Mouse (Mus musculus): ENCODE results near the gene Cxcl14. TPM values are rescaled to one million over a fixed set of nuclear protein-coding genes. Genes with fewer than 3 reads are reported as not detected.
A peak's percentile ranks its signal among the peaks of the same experiment; 100 is the strongest.

Gene Cxcl14
- total and polyA plus RNA-seq, 3 experiments, result not detected

DNA sequence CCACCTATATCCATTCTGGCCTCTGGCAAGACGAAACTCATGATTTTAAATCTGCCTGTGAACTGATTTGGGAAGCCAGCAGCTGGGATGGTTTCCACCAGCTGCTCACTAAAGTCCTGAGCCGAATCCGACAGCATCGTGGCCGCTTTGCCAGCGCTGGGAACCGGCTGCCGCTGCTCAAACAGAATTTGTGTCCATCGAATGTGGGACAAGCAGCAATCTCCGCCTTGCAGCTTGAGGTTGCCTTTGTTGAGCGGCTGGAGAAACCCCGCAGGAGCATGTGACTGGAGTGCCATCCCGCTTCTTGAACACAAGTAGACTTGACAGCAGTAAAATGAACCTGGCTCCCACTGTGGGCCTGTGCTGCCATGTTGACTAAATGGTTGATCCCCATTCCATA, 13.0 kb downstream of the Cxcl14 start:
- Histone ChIP-seq H3K4me1 (ENCODE audit: control insufficient read depth in 1 of 2, insufficient read depth in 2 of 2) (peaks cover 3 to 4% of the 10 kb centered on the region in 2 experiments), H3K4me2 (ENCODE audit: insufficient read depth, low read depth, poor library complexity, severe bottlenecking) (no peak overlapping the region), H3K27me3 (replicated peaks) (peaks cover 32% of the 10 kb centered on the region), H3K9me3 (replicated peaks; ENCODE audit: low read length) (peaks cover 3% of the 10 kb centered on the region), H3K36me3 (replicated peaks in 1 of 2; ENCODE audit: control insufficient read depth in 1 of 2, insufficient read depth in 1 of 2, low read length in 1 of 2) (no peaks in the 10 kb centered on the region), H3K9ac (ENCODE audit: insufficient read depth, low read depth) (no peak overlapping the region), H3K27ac (ENCODE audit: insufficient read depth, low read depth) (no peak overlapping the region), H3K79me2 (replicated peaks; ENCODE audit: control insufficient read depth, extremely low read depth, insufficient read depth, poor library complexity, severe bottlenecking) (no peaks in the 10 kb centered on the region), H3K4me3 (replicated peaks in 1 of 3; ENCODE audit: low read depth in 2 of 3, low read length in 2 of 3, poor library complexity in 1 of 3) (no peak overlapping the region)
- dilution Hi-C loops (cut with MboI; ENCODE audit: extremely low pct_ligation_motif_present, extremely low pct_unique_long_range_greater_than_20kb, low sequenced_read_pairs), result no loop called here
- in situ Hi-C loops (cut with MboI; ENCODE audit: low pct_ligation_motif_present, low pct_unique_long_range_greater_than_20kb, low sequenced_read_pairs), result loop anchor here (5.0 to 25.0 kb wide), 2 partner anchors 149 to 404 kb away; no protein-coding TSS in a partner anchor
- no peak for TF ChIP-seq NRF1 (IDR thresholded peaks at IDR 0.05; ENCODE audit: low read depth, low read length)
- TF ChIP-seq CHD2 (IDR thresholded peaks at IDR 0.05; ENCODE audit: low read length), result no peak
- TF ChIP-seq NELFE (IDR thresholded peaks at IDR 0.05; ENCODE audit: low read depth, low read length), result no peak
- no peak for TF ChIP-seq MAZ (IDR thresholded peaks at IDR 0.05; ENCODE audit: low read depth, low read length)
- no peak for TF ChIP-seq HCFC1 (IDR thresholded peaks at IDR 0.05; ENCODE audit: low read depth, low read length)
- no peak for TF ChIP-seq IRF4 (IDR thresholded peaks at IDR 0.05; ENCODE audit: low read depth, low read length)
- no peak for DNase-seq (ENCODE audit: extremely low read depth)

DNA sequence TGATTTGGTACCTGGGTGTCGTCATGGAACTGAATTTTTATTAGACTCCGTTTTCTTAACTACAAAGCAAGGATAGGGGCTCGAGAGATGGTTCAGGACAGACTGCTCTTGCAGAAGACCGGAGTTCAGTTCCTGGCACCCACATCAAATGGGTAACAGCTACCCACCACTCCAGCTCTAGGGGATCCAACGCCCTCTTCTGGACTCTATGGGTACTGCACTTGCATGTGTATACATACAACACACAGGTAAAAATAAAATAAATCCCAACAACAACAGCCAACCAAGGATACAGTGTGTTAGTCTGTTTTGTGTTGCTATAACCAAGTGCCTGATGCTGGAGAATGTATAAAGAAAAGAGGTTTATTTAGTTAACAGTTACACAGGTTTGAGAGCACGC, 16.0 kb downstream of the Cxcl14 start:
- no peak overlapping the region for H3K9ac ChIP-seq (ENCODE audit: insufficient read depth, low read depth)
- no peaks in the 10 kb centered on the region for H3K36me3 ChIP-seq (replicated peaks in 1 of 2; ENCODE audit: control insufficient read depth in 1 of 2, insufficient read depth in 1 of 2, low read length in 1 of 2)
- DNase-seq (ENCODE audit: extremely low read depth), result no peak
- dilution Hi-C loops (cut with MboI; ENCODE audit: extremely low pct_ligation_motif_present, extremely low pct_unique_long_range_greater_than_20kb, low sequenced_read_pairs) (no loop called here), in situ Hi-C loops (cut with MboI; ENCODE audit: low pct_ligation_motif_present, low pct_unique_long_range_greater_than_20kb, low sequenced_read_pairs) (loop anchor here (5.0 to 25.0 kb wide), 2 partner anchors 152 to 407 kb away; no protein-coding TSS in a partner anchor)
- no peaks in the 10 kb centered on the region for H3K9me3 ChIP-seq (replicated peaks; ENCODE audit: low read length)
- peaks cover 3 to 4% of the 10 kb centered on the region in 2 experiments for H3K4me1 ChIP-seq (ENCODE audit: control insufficient read depth in 1 of 2, insufficient read depth in 2 of 2)
- H3K4me2 ChIP-seq (ENCODE audit: insufficient read depth, low read depth, poor library complexity, severe bottlenecking), result no peak overlapping the region
- peaks cover 35% of the 10 kb centered on the region for H3K27me3 ChIP-seq (replicated peaks)
- H3K79me2 ChIP-seq (replicated peaks; ENCODE audit: control insufficient read depth, extremely low read depth, insufficient read depth, poor library complexity, severe bottlenecking), result no peaks in the 10 kb centered on the region
- TF ChIP-seq CTCF (conservative IDR thresholded peaks at IDR 0.05 in 1 of 2, IDR thresholded peaks at IDR 0.05 in 1 of 2; ENCODE audit: low read depth in 2 of 2, low read length in 2 of 2) (peak; percentile 36 to 62), HCFC1 (IDR thresholded peaks at IDR 0.05; ENCODE audit: low read depth, low read length) (no peak)
- H3K4me3 ChIP-seq (replicated peaks in 1 of 3; ENCODE audit: low read depth in 2 of 3, low read length in 2 of 3, poor library complexity in 1 of 3), result no peak overlapping the region
- H3K27ac ChIP-seq (ENCODE audit: insufficient read depth, low read depth), result no peak overlapping the region

DNA sequence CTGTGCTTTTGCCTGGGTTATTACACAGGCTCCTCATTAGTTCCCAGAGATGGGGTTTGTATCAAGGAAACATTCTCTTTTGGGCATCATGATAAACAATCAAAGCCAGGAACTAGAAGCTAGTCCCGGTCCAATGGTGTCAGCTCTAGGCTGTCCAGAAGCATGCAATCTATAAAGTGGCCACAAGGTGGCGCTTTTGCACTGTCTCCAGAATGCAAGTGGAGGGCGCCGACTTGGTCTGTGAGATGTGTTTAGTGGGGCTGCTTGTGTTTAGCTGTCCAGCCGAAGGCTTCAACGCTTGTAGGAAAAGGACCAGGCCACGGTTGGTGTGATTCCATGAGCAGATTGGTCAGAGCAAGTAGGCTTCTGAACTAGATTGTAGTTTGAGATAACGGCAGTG, 16.9 kb downstream of the Cxcl14 start:
- Histone ChIP-seq H3K9ac (ENCODE audit: insufficient read depth, low read depth) (no peak overlapping the region), H3K36me3 (replicated peaks in 1 of 2; ENCODE audit: control insufficient read depth in 1 of 2, insufficient read depth in 1 of 2, low read length in 1 of 2) (no peaks in the 10 kb centered on the region), H3K27me3 (replicated peaks) (peaks cover 38% of the 10 kb centered on the region), H3K27ac (ENCODE audit: insufficient read depth, low read depth) (no peak overlapping the region), H3K79me2 (replicated peaks; ENCODE audit: control insufficient read depth, extremely low read depth, insufficient read depth, poor library complexity, severe bottlenecking) (no peaks in the 10 kb centered on the region), H3K4me2 (ENCODE audit: insufficient read depth, low read depth, poor library complexity, severe bottlenecking) (no peak overlapping the region), H3K4me1 (ENCODE audit: control insufficient read depth in 1 of 2, insufficient read depth in 2 of 2) (no peaks in the 10 kb centered on the region; a peak in 1 of 4 replicates), H3K9me3 (replicated peaks; ENCODE audit: low read length) (peaks cover 2% of the 10 kb centered on the region), H3K4me3 (replicated peaks in 1 of 3; ENCODE audit: low read depth in 2 of 3, low read length in 2 of 3, poor library complexity in 1 of 3) (no peak overlapping the region)
- dilution Hi-C loops (cut with MboI; ENCODE audit: extremely low pct_ligation_motif_present, extremely low pct_unique_long_range_greater_than_20kb, low sequenced_read_pairs), result no loop called here
- peak; percentile 79 for DNase-seq (ENCODE audit: extremely low read depth)
- in situ Hi-C loops (cut with MboI; ENCODE audit: low pct_ligation_motif_present, low pct_unique_long_range_greater_than_20kb, low sequenced_read_pairs), result loop anchor here (25.0 kb wide), 1 partner anchor 408 kb away; no protein-coding TSS in a partner anchor
- TF ChIP-seq ZNF384 (IDR thresholded peaks at IDR 0.05; ENCODE audit: low read depth, low read length) (no peak), GABPA (IDR thresholded peaks at IDR 0.05; ENCODE audit: insufficient replicate concordance, low read depth, low read length) (no peak), MEF2A (IDR thresholded peaks at IDR 0.05; ENCODE audit: borderline replicate concordance, low read depth, low read length) (no peak), HCFC1 (IDR thresholded peaks at IDR 0.05; ENCODE audit: low read depth, low read length) (no peak), USF2 (conservative IDR thresholded peaks at IDR 0.05; ENCODE audit: low read depth, low read length) (no peak), MAZ (IDR thresholded peaks at IDR 0.05; ENCODE audit: low read depth, low read length) (no peak), MAFK (IDR thresholded peaks at IDR 0.05; ENCODE audit: insufficient replicate concordance, low read length) (no peak), POLR2A (IDR thresholded peaks at IDR 0.05; ENCODE audit: low read depth, low read length) (no peak), MYC (IDR thresholded peaks at IDR 0.05; ENCODE audit: low read depth, low read length) (no peak), CTCF (conservative IDR thresholded peaks at IDR 0.05 in 1 of 2, IDR thresholded peaks at IDR 0.05 in 1 of 2; ENCODE audit: low read depth in 2 of 2, low read length in 2 of 2) (peak; percentile 77 to 96), ZC3H11A (IDR thresholded peaks at IDR 0.05; ENCODE audit: low read depth, low read length) (peak; percentile 65), TBP (conservative IDR thresholded peaks at IDR 0.05; ENCODE audit: low read depth, low read length) (no peak), KAT2A (IDR thresholded peaks at IDR 0.05; ENCODE audit: insufficient replicate concordance, low read length) (no peak), TCF12 (IDR thresholded peaks at IDR 0.05; ENCODE audit: low read depth, low read length) (no peak), RCOR1 (conservative IDR thresholded peaks at IDR 0.05; ENCODE audit: low read depth, low read length) (no peak), SMC3 (IDR thresholded peaks at IDR 0.05; ENCODE audit: low read depth, low read length) (peak; percentile 94), NELFE (IDR thresholded peaks at IDR 0.05; ENCODE audit: low read depth, low read length) (peak; percentile 37; the same call in 1 of the 2 replicates), PAX5 (IDR thresholded peaks at IDR 0.05; ENCODE audit: low read length) (no peak), SIN3A (IDR thresholded peaks at IDR 0.05; ENCODE audit: low read length) (no peak), NRF1 (IDR thresholded peaks at IDR 0.05; ENCODE audit: low read depth, low read length) (no peak), IRF4 (IDR thresholded peaks at IDR 0.05; ENCODE audit: low read depth, low read length) (no peak), BHLHE40 (IDR thresholded peaks at IDR 0.05; ENCODE audit: low read depth, low read length) (no peak), CHD1 (IDR thresholded peaks at IDR 0.05; ENCODE audit: low read depth, low read length) (no peak), JUN (IDR thresholded peaks at IDR 0.05; ENCODE audit: insufficient read depth, low read depth, low read length) (no peak)

Data from CH12.LX (cell line).